Mouse (Mus musculus) layer of hippocampus, adult 9-11 months (tissue): ENCODE measurements around the gene Myog.

ENCODE experiments used
- DNase-seq: peaks from one replicate; pipeline ENCODE4 v3.0.0; 2022

Myog gene

GRCm38 (mm10) chr1:134326841-134327346 lies 37.1 kb downstream of the Myog start:
- DNase-seq: no peak

- DNase-seq: peak; percentile 65
These were observed 42.3 kb downstream of the Myog start for GRCm38 (mm10) chr1:134331879-134332635.

- DNase-seq: peak; percentile 84
These were observed 43.0 kb downstream of the Myog start, which contains the start of gene Ppfia4 for GRCm38 (mm10) chr1:134332770-134333271. Gene Ppfia4, minus strand, starts transcription at chr1:134332928.

GRCm38 (mm10) chr1:134333371-134334110 lies 43.8 kb downstream of the Myog start:
- DNase-seq: no peak

GRCm38 (mm10) chr1:134334111-134334827 lies 44.5 kb downstream of the Myog start:
- no peak for DNase-seq

GRCm38 (mm10) chr1:134335211-134335923 lies 45.6 kb downstream of the Myog start:
- DNase-seq: peak; percentile 74

GRCm38 (mm10) chr1:134335924-134336810 lies 46.4 kb downstream of the Myog start:
- no peak for DNase-seq

- no peak for DNase-seq
These were observed 47.3 kb downstream of the Myog start for GRCm38 (mm10) chr1:134336958-134337710.

GRCm38 (mm10) chr1:134339162-134339561 lies 49.4 kb downstream of the Myog start:
- no peak for DNase-seq

GRCm38 (mm10) chr1:134339757-134340619 lies 50.2 kb downstream of the Myog start:
- no peak for DNase-seq

- no peak for DNase-seq
These were observed 52.0 kb downstream of the Myog start for GRCm38 (mm10) chr1:134341641-134342277.
